Mouse (Mus musculus) T-cell, adult 2 months (primary cell): Measurements from ENCODE around the gene Hdc.

Experiments
- DNase-seq: peaks from one replicate; pipeline ENCODE4 v3.0.0; 2022; ENCODE audit warnings: low spot score

The Hdc gene

GRCm38 (mm10) chr2:126600533-126600932, 18.6 kb downstream of the Hdc start:
- DNase-seq = no peak

GRCm38 (mm10) chr2:126599005-126599404, 20.1 kb downstream of the Hdc start:
- peak; percentile 37 for DNase-seq

DNA sequence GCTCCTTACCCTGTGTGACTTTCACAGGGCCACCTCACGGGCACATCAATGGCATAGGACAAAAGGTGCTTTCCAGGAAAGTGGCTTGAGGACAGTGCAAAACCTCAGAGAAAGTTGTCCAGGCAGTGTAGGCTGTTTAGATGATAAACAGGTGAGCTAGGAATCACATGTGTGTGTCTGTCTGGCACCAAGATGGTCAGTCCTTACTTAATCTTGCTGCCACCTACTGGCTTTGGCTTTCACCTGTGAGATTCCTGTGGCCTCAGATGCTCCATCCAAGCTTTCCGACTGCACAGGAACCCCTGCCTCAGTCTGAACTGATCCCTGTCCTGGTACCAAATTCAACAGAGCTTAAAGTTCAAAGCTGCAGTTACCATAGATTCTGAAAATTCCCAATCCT, 20.7 kb downstream of the Hdc start:
- no peak for DNase-seq

DNA sequence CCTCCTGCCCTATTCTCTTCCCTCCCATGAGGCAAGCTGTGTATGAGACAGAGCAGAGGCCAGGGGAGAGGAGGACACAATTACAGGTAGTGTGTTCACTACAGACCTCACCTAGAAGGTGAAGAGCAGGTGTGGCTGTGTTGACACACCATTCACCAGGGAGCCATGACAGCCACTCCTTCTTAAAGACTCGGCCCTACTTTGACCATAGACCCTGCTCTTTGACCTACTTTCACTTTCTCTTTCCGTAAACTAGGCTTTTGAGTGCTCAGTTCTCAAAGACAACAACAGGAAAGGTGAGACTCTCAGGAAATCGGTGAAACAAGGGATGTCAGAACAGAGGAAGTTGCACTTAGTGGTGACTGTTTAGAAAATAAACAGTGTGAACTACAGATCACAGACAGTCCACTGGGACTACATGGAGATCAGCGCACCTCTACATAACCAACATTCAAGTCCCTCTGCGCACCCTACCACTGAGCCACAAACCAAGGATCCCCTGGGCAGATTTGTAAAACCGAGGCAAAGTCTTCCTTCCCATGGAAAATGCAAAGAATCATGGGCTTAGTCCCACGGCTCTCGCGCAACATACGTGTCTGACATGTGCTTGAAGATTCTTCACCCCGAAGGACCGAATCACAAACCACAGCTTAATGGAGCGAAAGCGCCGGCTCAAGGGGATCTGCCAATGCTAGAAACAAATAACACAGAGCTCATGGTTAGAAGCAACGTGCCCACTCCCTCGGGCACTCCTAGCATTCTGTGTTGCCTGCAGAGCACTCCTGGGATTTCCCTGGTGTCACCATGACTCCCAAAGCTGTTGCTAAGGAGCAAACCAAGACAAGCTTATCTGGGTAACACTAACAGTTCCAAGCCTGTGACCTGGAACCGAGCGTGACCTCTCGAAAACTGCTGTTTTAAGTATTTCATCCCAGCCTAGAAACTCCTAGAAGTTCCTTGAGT, 21.5 kb downstream of the Hdc start:
- DNase-seq = peak; percentile 66

DNA sequence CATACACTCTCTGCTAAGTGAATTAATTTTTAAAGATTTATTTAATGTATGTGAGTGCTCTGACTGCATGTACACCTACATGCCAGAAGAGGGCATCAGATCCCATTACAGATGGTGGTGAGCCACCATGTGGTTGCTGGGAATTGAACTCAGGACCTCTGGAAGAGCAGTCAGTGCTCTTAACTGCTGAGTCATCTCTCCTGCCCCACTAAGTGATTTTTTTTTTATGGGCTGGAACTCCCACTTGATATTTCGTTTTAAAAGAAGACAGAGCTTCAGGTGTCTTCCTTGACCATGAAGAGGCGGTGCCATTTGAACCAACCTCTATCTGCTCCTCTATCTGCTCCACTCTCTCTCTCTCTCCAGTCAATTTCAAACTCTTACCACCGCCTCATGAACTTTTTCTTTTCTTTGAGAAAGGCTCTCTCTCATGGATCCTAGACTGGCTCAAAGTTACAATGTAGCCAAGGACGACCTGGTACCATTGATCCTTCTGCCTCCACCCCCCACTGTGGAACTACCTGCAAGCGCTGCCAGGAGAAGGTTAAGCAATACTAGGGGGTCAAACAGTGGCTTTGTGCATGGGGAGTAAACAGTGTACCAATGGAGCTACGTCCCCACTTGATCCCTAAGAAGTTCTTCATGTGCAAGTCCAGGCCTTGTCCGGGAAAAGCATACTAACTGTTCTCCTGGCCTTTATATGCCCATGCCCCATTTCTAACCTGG, 22.6 kb downstream of the Hdc start:
- no peak for DNase-seq

DNA sequence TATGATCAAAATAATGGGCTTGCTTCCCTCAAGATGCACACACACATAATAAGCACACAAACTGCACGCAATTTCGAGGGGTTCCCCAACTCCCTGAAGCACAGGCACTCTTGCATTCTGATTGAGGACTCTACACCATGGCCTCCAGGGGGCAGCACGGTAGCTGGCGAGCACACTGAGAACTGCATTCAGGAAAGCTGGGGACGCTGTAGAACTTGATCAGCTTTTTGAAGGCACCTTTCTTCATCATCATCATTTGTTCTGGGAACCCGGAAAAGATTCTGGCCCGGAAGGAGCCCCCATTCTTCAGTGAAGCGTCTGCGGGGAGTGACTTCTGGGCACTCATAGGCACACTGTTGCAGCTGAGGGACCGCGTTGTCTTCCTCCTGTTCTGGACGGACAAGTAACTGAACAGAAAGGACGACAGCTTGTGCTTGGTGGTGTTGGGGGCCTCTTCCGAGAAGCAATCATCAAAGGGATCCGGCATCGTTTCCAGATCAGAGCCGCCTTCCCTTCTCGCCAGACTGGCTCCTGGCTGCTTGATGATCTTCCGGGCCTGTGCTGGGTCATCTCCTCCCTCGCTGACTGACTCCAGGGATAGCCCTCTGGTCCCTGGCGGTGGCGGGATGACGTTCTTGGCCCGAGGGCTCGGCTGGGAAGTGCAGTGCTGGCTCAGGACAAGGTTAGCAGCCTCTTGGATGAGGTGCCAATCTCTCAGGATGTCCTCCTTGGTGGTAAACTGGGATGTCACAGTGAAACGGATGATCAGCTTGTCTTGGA, 25.1 kb downstream of the Hdc start:
- peak; percentile 78 for DNase-seq

- no peak for DNase-seq
Observed at GRCm38 (mm10) chr2:126591304-126591703, 27.8 kb downstream of the Hdc start.

DNA sequence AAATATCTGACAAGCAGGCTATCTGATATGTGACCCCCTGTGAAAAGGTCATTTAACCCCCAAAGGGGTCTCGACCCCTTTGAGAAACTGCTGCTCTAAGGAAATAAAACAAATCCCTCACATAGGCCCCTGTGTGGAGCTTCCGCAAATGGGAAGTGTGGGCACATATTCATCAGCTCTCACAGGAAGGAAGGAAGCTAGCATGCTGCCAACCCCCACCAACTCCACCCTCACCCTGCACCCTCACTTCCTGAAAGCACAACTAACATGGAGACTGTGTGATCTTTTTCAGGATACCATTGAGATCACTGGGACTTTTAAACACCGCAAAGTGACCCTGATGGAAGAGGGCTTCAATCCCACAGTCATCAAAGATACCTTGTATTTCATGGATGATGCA, 31.6 kb downstream of the Hdc start:
- no peak for DNase-seq

- DNase-seq = no peak
Observed at GRCm38 (mm10) chr2:126584621-126585369, 34.3 kb downstream of the Hdc start.

DNA sequence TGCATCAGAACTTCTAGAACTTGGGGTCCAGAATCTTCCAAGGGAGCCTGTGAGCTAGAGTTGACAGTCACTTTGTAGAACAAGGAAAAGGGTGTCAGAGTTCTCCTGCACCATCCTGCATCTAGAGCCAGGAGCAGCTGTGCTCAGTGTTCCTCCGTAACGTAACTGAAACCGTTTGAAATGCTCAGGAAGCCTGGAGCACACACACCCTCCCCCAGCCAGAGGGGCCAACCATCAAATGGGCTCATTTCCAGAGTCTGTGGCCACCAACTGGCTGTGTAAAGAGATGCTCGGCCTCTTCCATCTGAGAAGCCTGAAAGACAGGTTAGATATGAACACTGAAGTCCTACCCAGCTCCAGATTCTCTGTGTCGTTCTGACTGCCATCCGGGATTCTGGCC, 35.1 kb downstream of the Hdc start:
- no peak for DNase-seq

- no peak for DNase-seq
Observed at GRCm38 (mm10) chr2:126579282-126579681, 39.8 kb downstream of the Hdc start.

DNA sequence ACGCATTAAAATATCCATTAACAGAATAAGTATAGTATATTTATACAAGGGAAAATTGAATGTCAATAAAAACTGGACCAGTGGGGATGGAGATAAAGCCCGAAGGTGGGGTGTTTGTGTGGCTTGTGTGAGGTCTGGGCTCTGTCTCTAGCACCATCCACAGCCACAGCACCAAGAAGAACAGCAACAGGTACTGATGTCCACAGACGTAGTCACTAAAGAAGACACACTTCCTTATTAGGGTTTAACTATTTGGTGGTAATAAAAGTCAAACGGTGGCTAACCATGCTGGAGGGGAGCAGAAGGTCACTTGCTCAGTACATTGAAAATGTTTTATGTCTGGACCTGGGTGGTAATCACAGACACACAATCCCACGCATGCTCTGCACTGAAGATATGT, 41.7 kb downstream of the Hdc start:
- DNase-seq = no peak

DNA sequence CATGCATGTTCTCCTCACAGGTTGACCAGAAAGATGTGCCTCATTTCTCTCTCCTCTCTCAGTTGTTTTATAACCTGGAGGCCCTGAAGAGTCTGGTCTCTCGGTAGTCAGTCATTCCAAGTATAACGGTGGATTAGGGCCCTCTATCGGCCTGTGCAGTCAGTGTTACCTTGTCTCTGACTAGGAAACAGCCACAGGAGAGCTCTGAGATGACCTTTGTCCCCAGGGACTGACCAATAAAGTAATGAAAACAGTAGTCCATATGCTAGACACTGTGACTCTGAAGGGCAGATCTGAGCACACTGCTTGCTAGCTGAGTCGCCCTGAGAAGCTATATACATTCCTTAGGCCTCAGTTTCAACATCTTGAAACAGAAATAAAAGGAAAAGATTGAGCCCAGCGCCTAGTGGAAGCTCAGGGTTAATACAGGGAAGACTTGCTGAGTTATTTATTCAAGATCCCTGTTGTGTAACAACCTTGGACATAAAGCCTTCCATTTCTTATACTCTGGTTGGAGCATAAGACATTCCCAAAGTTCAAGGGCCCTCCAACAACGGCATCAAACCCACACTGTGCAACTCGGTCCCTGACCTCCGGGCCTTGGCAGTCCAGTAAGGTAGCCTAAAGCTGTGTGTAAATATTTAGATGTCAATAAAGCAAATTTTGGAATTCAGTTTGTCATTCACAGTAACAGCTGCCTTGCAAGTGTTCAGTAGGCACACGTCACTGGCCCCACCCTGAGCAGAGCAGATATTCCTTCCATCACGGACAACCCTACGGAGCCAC, 43.5 kb downstream of the Hdc start:
- DNase-seq = no peak

GRCm38 (mm10) chr2:126572747-126573146, 46.4 kb downstream of the Hdc start:
- DNase-seq = no peak

DNA sequence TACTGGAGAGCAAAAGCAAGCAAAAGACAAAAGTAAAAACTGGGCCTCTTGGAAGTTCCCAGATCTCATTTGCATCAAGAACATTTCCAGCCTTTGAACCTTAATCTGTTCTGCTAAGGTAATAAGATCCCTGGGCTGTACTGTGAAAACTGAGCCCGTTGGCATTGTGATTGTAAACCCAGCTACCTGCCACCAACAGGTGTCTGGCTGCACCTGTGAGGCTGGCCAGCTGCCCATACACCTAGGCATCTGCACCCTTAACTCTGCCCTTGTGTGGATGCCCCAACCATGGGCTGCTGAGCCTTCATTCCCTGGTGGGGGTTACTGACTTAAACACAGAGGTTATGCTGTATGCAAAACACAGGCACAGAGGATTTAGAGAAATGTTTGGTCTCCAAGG, 46.9 kb downstream of the Hdc start:
- no peak for DNase-seq

GRCm38 (mm10) chr2:126563411-126564105, 55.5 kb downstream of the Hdc start:
- DNase-seq = no peak

DNA sequence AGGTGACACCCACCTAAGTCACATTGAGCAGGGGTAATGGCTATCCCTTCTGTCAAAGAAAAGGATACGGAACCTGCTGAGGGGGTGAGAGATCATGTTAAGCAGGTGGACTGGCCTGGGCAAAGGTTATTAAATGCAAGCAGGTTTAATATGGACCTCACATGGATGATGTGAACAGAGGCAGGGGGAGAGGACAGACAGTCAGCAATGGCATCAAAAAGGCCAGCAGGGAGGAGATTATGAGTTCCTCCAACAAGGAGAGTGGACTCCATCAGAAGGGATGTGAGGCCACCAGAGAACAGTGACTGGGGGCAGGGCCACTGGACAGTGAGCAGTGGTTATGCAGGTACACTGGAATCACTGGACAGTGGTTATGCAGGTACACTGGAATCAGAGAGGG, 59.0 kb downstream of the Hdc start:
- DNase-seq = no peak

- DNase-seq = no peak
Observed at GRCm38 (mm10) chr2:126555533-126555932, 63.6 kb downstream of the Hdc start.

- DNase-seq = no peak
Observed at GRCm38 (mm10) chr2:126553291-126553639, 65.8 kb downstream of the Hdc start.
